Mouse (Mus musculus): ENCODE data around the gene Pou5f1.
A peak's percentile ranks its signal among the peaks of the same experiment; 100 is the strongest.

Pou5f1 gene

DNA sequence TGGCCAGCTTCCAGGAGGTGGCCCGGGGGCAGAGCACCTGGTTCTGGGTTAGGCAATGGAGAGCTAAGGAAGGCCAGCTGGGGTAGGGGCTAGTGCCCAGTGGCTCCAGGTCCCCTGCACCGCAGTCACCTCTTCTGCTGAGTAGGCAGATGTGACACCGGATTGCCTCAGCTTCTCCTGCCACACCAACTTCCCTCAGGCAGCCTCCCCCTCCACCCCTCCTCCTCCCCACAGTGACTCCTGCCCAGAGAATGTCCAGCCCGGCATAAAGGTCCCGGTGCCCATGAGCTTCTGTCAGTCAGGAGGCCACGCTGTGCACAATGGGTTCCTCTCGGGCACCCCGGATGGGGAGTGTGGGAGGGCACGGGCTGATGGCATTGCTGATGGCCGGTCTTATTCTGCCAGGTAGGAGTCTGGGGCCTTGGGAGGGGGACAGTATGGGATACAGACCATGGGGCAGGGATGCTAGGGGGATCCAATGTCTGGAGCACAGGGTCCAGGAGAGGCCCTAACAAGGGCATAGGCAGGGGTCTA is 46.1 kb downstream of the Pou5f1 start, which contains the start of gene Cdsn:
Gene Cdsn (plus strand): TSS at position 248 of the 534 bp plus-strand sequence.
- no peak for DNase-seq (ENCODE audit: low spot score)

DNA sequence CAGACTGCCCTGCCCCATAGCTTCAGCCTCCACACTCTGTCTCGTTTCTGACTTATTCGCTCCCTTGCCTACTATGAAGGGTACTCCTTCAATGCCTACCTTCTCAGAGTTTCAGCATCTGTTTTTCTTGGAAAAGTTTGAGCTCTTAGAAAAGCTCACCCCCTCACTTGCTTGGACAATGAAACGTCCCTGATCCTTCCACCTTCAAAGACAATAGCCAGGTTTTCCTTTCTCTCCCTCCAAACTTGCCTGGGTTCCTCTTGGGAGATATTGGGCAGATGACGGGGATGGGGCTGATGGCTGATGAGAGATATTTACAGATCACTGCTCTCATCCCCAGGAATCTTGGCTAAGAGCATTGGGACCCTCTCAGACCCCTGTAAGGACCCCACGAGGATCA is 48.5 kb downstream of the Pou5f1 start:
- DNase-seq (ENCODE audit: low spot score), result no peak

GRCm38 (mm10) chr17:35554761-35555397 is 49.1 kb downstream of the Pou5f1 start:
- DNase-seq (ENCODE audit: low spot score), result no peak

- no peak for DNase-seq (ENCODE audit: low spot score)
These were observed 50.5 kb downstream of the Pou5f1 start for GRCm38 (mm10) chr17:35556186-35556765.

DNA sequence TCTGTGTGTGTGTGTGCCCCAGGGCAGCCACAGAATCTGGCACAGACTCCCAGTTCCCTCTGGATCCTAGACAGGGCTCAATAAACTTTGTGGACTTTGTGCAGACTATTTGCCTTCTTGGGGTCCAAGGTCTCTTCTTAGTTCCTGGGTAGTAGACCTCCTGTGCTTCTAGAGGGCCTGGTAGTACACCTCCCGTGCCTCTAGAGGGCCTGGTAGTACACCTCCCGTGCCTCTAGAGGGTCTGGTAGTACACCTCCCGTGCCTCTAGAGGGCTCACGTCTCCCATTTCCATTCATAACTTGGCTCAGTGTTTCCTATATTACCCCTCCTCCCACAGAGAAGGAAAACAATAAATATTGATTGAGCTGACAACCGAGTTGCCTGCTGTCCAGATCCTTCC is 51.0 kb downstream of the Pou5f1 start:
- DNase-seq (ENCODE audit: low spot score), result peak; percentile 43

DNA sequence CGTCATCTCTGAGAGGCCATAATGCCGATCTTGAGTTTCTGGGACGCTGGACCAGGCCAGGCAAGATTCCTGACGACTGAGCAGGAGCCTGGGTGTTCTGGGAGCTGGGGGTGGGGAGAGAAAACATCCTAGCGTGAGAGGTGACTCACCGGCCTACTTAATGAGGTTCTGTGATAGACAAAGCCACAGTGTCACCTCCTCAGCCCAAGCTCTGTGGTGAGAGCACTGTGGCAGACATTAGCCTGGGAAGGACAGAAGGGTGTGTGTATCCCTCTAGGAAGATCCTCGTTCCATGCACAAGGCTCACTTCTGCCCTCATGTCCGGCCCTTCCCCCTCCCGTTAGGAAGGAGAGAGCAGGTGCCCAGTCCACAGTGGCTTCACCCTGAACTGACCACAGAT is 51.5 kb downstream of the Pou5f1 start:
- DNase-seq (ENCODE audit: low spot score), result no peak

DNA sequence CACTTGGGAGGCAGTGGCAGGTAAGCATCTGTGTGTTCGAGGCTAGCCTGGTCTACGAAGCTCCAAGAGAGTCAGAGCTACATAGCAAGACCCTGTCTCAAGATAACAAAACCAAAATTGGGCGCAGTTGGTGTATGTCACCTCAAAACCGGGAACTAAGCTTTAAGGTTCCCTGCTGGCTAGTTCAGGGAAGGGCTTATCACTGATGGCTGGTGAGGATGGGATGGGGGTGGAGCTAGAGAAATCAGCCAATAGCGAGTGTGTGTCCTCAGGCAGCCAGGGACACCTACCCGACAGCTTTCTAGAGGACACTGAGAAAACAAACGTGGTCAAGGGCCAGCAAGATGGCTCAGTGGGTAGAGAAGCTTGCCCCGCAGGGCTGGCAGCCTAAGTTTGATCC is 52.4 kb downstream of the Pou5f1 start:
- no peak for DNase-seq (ENCODE audit: low spot score)
